ENCODE assay signal across 10 mouse cellular contexts in genomic region chr2:172468346-172468819, GRCm38 (mm10). TPM values are rescaled to one million over a fixed set of nuclear protein-coding genes. Genes with fewer than 3 reads are reported as not detected.
DNase-seq lines count a peak whose midpoint lies in the region; ATAC-seq lines count a peak whose summit lies in the region.
"Had no signal": no experiment of that assay in that cellular context is flagged by ENCODE, and none has a peak within 500 bp of the region (broad histone marks: within the 10 kb centered on the region; RNA-seq: fewer than 3 reads in every experiment).

No protein-coding gene starts in this region.

- H3K4me2 ChIP-seq in embryonic facial prominence, embryonic 14.5 days (ENCODE audit: low read depth, low read length), result no peak overlapping the region
- no peak overlapping the region for H3K4me2 ChIP-seq in forebrain, embryonic 14.5 days (ENCODE audit: low read length)
- H3K4me2 ChIP-seq in midbrain, embryonic 16.5 days (ENCODE audit: low read length), result no peak overlapping the region

- peak; percentile 71 for ATAC-seq in embryonic facial prominence, embryonic 14.5 days (ENCODE audit: low read depth)
- peak; percentile 84 for ATAC-seq in forebrain, embryonic 14.5 days
- peak; percentile 27; the same call in 1 of the 2 replicates for ATAC-seq in midbrain, embryonic 16.5 days

- peaks cover 58% of the 10 kb centered on the region for H3K36me3 ChIP-seq in embryonic facial prominence, embryonic 14.5 days (ENCODE audit: control insufficient read depth, insufficient read depth, low read length)
- H3K36me3 ChIP-seq in embryonic facial prominence, embryonic 10.5 days (replicated peaks), result peaks cover 73% of the 10 kb centered on the region
- peaks cover 57% of the 10 kb centered on the region for H3K36me3 ChIP-seq in forebrain, embryonic 14.5 days (ENCODE audit: control insufficient read depth, insufficient read depth, low read length)
- H3K36me3 ChIP-seq in midbrain, embryonic 16.5 days (ENCODE audit: control insufficient read depth, insufficient read depth, low read length), result peaks cover 28% of the 10 kb centered on the region

- H3K4me1 ChIP-seq in embryonic facial prominence, embryonic 14.5 days (ENCODE audit: control insufficient read depth, insufficient read depth, low read length), result peaks cover 5% of the 10 kb centered on the region; the same call in 1 of the 2 replicates
- H3K4me1 ChIP-seq in embryonic facial prominence, embryonic 10.5 days, result peaks cover 2% of the 10 kb centered on the region; the same call in 1 of the 2 replicates
- peaks cover 9% of the 10 kb centered on the region for H3K4me1 ChIP-seq in forebrain, embryonic 14.5 days (ENCODE audit: control insufficient read depth, insufficient read depth, low read length)
- no peaks in the 10 kb centered on the region for H3K4me1 ChIP-seq in midbrain, embryonic 16.5 days (ENCODE audit: control insufficient read depth, insufficient read depth, low read length)

- WGBS in embryonic facial prominence, embryonic 14.5 days, result 87% methylated on average over 11 of the region's 11 CpGs
- WGBS in embryonic facial prominence, embryonic 10.5 days, result 86% methylated on average over 11 of the region's 11 CpGs
- WGBS in forebrain, embryonic 14.5 days, result 25% methylated on average over 11 of the region's 11 CpGs
- WGBS in midbrain, embryonic 16.5 days, result 72% methylated on average over 11 of the region's 11 CpGs

- no peaks in the 10 kb centered on the region for H3K27me3 ChIP-seq in embryonic facial prominence, embryonic 14.5 days (replicated peaks; ENCODE audit: control insufficient read depth, insufficient read depth, low read length)
- H3K27me3 ChIP-seq in embryonic facial prominence, embryonic 10.5 days (replicated peaks; ENCODE audit: low read depth, poor library complexity, severe bottlenecking), result no peaks in the 10 kb centered on the region
- H3K27me3 ChIP-seq in forebrain, embryonic 14.5 days (replicated peaks; ENCODE audit: control insufficient read depth, insufficient read depth, low read length), result no peaks in the 10 kb centered on the region
- H3K27me3 ChIP-seq in midbrain, embryonic 16.5 days (ENCODE audit: control insufficient read depth, insufficient read depth, low read depth, low read length), result no peaks in the 10 kb centered on the region

- H3K9me3 ChIP-seq in embryonic facial prominence, embryonic 14.5 days (ENCODE audit: control insufficient read depth, low read length), result no peaks in the 10 kb centered on the region
- no peaks in the 10 kb centered on the region for H3K9me3 ChIP-seq in embryonic facial prominence, embryonic 10.5 days
- H3K9me3 ChIP-seq in forebrain, embryonic 14.5 days (replicated peaks; ENCODE audit: control insufficient read depth, low read length), result no peaks in the 10 kb centered on the region
- H3K9me3 ChIP-seq in midbrain, embryonic 16.5 days (replicated peaks; ENCODE audit: control insufficient read depth, low read length, poor library complexity, severe bottlenecking), result no peaks in the 10 kb centered on the region

- DNase-seq in embryonic facial prominence, embryonic 14.5 days (ENCODE audit: low spot score), result peak; percentile 83
- DNase-seq in embryonic facial prominence, embryonic 10.5 days (ENCODE audit: low spot score), result no peak
- DNase-seq in NIH3T3 (ENCODE audit: low read depth), result peak; percentile 47
- DNase-seq in forebrain, embryonic 14.5 days (ENCODE audit: low spot score), result peak; percentile 94
- no peak for DNase-seq in layer of hippocampus, adult 11-12 months (ENCODE audit: low spot score)
- no peak for DNase-seq in layer of hippocampus, adult 9-10 months (ENCODE audit: low spot score)
- no peak for DNase-seq in thymus, postnatal 36 days

- H3K9ac ChIP-seq in embryonic facial prominence, embryonic 14.5 days (ENCODE audit: low read depth, low read length), result no peak overlapping the region
- H3K9ac ChIP-seq in forebrain, embryonic 14.5 days (ENCODE audit: low read length), result no peak overlapping the region
- H3K9ac ChIP-seq in midbrain, embryonic 16.5 days (ENCODE audit: low read depth, low read length), result no peak overlapping the region

- no peak overlapping the region for H3K4me3 ChIP-seq in embryonic facial prominence, embryonic 14.5 days (ENCODE audit: low read depth, low read length)
- no peak overlapping the region for H3K4me3 ChIP-seq in embryonic facial prominence, embryonic 10.5 days
- no peak overlapping the region for H3K4me3 ChIP-seq in forebrain, embryonic 14.5 days (ENCODE audit: low read depth, low read length)
- H3K4me3 ChIP-seq in midbrain, embryonic 16.5 days (ENCODE audit: low read depth, low read length), result no peak overlapping the region

- H3K27ac ChIP-seq in embryonic facial prominence, embryonic 14.5 days (replicated peaks; ENCODE audit: low read depth, low read length), result no peak overlapping the region
- H3K27ac ChIP-seq in embryonic facial prominence, embryonic 10.5 days (replicated peaks), result no peak overlapping the region
- H3K27ac ChIP-seq in forebrain, embryonic 14.5 days (ENCODE audit: low read depth, low read length), result peak overlapping the region; percentile 80
- H3K27ac ChIP-seq in midbrain, embryonic 16.5 days (ENCODE audit: low read length), result no peak overlapping the region

RNA-seq across cellular contexts. Expression of gene Fam209, which starts 3.9 kb away (rescaled TPM):
- polyA plus RNA-seq in embryonic facial prominence, embryonic 14.5 days (2014; fragmentation: Nextera tagmentation; extraction: Ambion mirVana), result 0.43 TPM in 1 of 2 replicates, not detected in the other
- 0.30 and 0.38 TPM in 2 replicates for polyA plus RNA-seq in embryonic facial prominence, embryonic 10.5 days (2016; fragmentation: Nextera tagmentation; extraction: Ambion mirVana)
- 0.44 and 0.67 TPM in 2 replicates for polyA plus RNA-seq in forebrain, embryonic 14.5 days (2014; fragmentation: Nextera tagmentation; extraction: Ambion mirVana)
- polyA plus RNA-seq in midbrain, embryonic 16.5 days (2015; fragmentation: Nextera tagmentation; extraction: Ambion mirVana), result 0.75 TPM in 1 of 2 replicates, not detected in the other

RNA-seq across cellular contexts. Expression of gene Gcnt7, which starts 10.0 kb away (rescaled TPM):
- polyA plus RNA-seq in embryonic facial prominence, embryonic 14.5 days (2014; fragmentation: Nextera tagmentation; extraction: Ambion mirVana), result 0.67 and 0.98 TPM in 2 replicates
- polyA plus RNA-seq in embryonic facial prominence, embryonic 10.5 days (2016; fragmentation: Nextera tagmentation; extraction: Ambion mirVana), result 1.6 and 2.2 TPM in 2 replicates
- 0.28 and 0.58 TPM in 2 replicates for polyA plus RNA-seq in forebrain, embryonic 14.5 days (2014; fragmentation: Nextera tagmentation; extraction: Ambion mirVana)
- polyA plus RNA-seq in midbrain, embryonic 16.5 days (2015; fragmentation: Nextera tagmentation; extraction: Ambion mirVana), result 1.6 TPM in 2 replicates
- polyA plus RNA-seq: frontal cortex, adult 2 months; large intestine, adult 2 months had no signal

RNA-seq across cellular contexts. Expression of gene Rtf2, which starts 28.0 kb away (rescaled TPM):
- polyA plus RNA-seq in embryonic facial prominence, embryonic 14.5 days (2014; fragmentation: Nextera tagmentation; extraction: Ambion mirVana), result 65.3 and 68.3 TPM in 2 replicates
- polyA plus RNA-seq in embryonic facial prominence, embryonic 10.5 days (2016; fragmentation: Nextera tagmentation; extraction: Ambion mirVana), result 78.7 and 80.1 TPM in 2 replicates
- 106 and 107 TPM in 2 replicates for polyA plus RNA-seq in forebrain, embryonic 14.5 days (2014; fragmentation: Nextera tagmentation; extraction: Ambion mirVana)
- 93.6 and 97.0 TPM in 2 replicates for polyA plus RNA-seq in midbrain, embryonic 16.5 days (2015; fragmentation: Nextera tagmentation; extraction: Ambion mirVana)

Comparison
In these comparisons a context has a peak if more than half of its experiments do, and no peak if none do; other contexts are left out.
1. DNase-seq: peak in embryonic facial prominence, embryonic 14.5 days (single experiment), NIH3T3 (single experiment) and forebrain, embryonic 14.5 days (single experiment); none in embryonic facial prominence, embryonic 10.5 days (single experiment), layer of hippocampus, adult 11-12 months (single experiment), layer of hippocampus, adult 9-10 months (single experiment) and thymus, postnatal 36 days (0 of 2).
2. ATAC-seq: peak in every context shown above with its lines; median percentile 84 in forebrain, embryonic 14.5 days; 71 in embryonic facial prominence, embryonic 14.5 days; 27 in midbrain, embryonic 16.5 days.